Mouse (Mus musculus) liver, adult 2 months (tissue): ENCODE measurements around the gene Fblim1.

Source experiments
- CTCF ChIP-seq: fragments of 200-500 bp; IDR thresholded peaks from 2 replicates; pipeline ENCODE4 v1.5.1; 2011; ENCODE audit warnings: low read depth, low read length, control low read depth
- POLR2A ChIP-seq: fragments of 200-500 bp; IDR thresholded peaks from 2 replicates; pipeline ENCODE4 v1.6.1; 2011; ENCODE audit warnings: low read length, control low read depth; ENCODE audit not compliant: insufficient read depth; ENCODE audit errors: extremely low read depth

- TF ChIP-seq POLR2A (no peak), CTCF (no peak)
Measured at GRCm38 (mm10) chr4:141641961-141642811, 36.3 kb upstream of the Fblim1 start.
